Mouse (Mus musculus) MEL (cell line): ENCODE results near the gene Gm49416.
"Not testable (repeated sequence)": the region's sequence is repeated elsewhere in the genome, so short reads cannot be mapped to it uniquely, and the experiment has no call there.

Source experiments
- CTCF ChIP-seq, 3 experiments: IDR thresholded peaks in 2 of 3; conservative IDR thresholded peaks in 1 of 3; 2 replicates each; pipeline ENCODE4 v1.5.1; 2011 to 2012; ENCODE audit warnings: low read length in 3 of 3, low read depth in 2 of 3, mild to moderate bottlenecking in 2 of 3, improper control_type of control experiment in 1 of 3, inconsistent platforms in 1 of 3, mixed read lengths in 1 of 3, moderate library complexity in 1 of 3; ENCODE audit not compliant: control insufficient read depth in 1 of 3, insufficient read depth in 1 of 3, poor library complexity in 1 of 3, severe bottlenecking in 1 of 3
- EP300 ChIP-seq, 2 experiments: IDR thresholded peaks; 2 replicates each; pipeline ENCODE4 v1.6.1; 2011; ENCODE audit warnings: improper control_type of control experiment in 2 of 2, low read length in 2 of 2, low read depth in 1 of 2, mild to moderate bottlenecking in 1 of 2
- MAZ ChIP-seq: IDR thresholded peaks from 2 replicates; pipeline ENCODE4 v1.6.1; 2012; ENCODE audit warnings: low read depth, mild to moderate bottlenecking, inconsistent platforms, low read length, improper control_type of control experiment
- MXI1 ChIP-seq: IDR thresholded peaks from 2 replicates; pipeline ENCODE4 v1.6.1; 2011; ENCODE audit warnings: mild to moderate bottlenecking, low read depth, low read length, improper control_type of control experiment
- POLR2A ChIP-seq, 2 experiments: IDR thresholded peaks; 2 replicates each; pipeline ENCODE4 v1.6.1; 2011 to 2012; ENCODE audit warnings: low read length in 2 of 2, mild to moderate bottlenecking in 2 of 2, control low read depth in 1 of 2, improper control_type of control experiment in 1 of 2, low read depth in 1 of 2, moderate library complexity in 1 of 2; ENCODE audit not compliant: control insufficient read depth in 1 of 2, insufficient read depth in 1 of 2, poor library complexity in 1 of 2
- SIN3A ChIP-seq: IDR thresholded peaks from 2 replicates; pipeline ENCODE4 v1.6.1; 2012; ENCODE audit warnings: low read length, improper control_type of control experiment, inconsistent platforms
- ZKSCAN1 ChIP-seq: IDR thresholded peaks from 2 replicates; pipeline ENCODE4 v1.6.1; 2012; ENCODE audit warnings: low read depth, mild to moderate bottlenecking, inconsistent platforms, low read length, improper control_type of control experiment, moderate library complexity

- TF ChIP-seq CTCF (IDR thresholded peaks at IDR 0.05 in 2 of 3, conservative IDR thresholded peaks at IDR 0.05 in 1 of 3; ENCODE audit: control insufficient read depth in 1 of 3, insufficient read depth in 1 of 3, low read depth in 2 of 3, low read length in 3 of 3, poor library complexity in 1 of 3, severe bottlenecking in 1 of 3); POLR2A (IDR thresholded peaks at IDR 0.05; ENCODE audit: control insufficient read depth in 1 of 2, insufficient read depth in 1 of 2, low read depth in 1 of 2, low read length in 2 of 2, poor library complexity in 1 of 2); SIN3A; ZKSCAN1; MXI1; MAZ; EP300 (IDR thresholded peaks at IDR 0.05; ENCODE audit: low read depth in 1 of 2, low read length in 2 of 2): not testable (repeated sequence)
Observed at GRCm38 (mm10) chr19:8870381-8870780, 18.3 kb upstream of the Gm49416 start.
